Mouse (Mus musculus): ENCODE data around the gene Elk3.

Elk3 gene

DNA sequence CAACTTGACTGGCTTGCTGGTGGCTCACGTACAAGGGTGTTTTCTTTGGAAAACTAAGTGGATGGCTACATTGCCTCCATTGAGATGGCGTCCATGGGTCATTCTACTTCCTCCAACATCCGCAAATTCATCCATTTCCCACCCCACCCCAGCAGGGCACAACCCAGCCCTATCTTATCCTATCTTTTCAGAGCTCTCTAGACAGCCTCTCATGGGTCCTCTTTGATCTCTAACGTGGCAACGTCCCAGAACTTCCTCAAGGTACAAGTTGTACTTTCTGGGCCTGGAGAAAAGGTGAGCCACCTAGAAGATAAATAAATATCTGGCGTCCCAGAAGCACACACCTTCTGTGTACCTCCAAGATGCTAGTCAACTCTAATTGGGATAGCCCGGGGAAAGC lies 17.3 kb downstream of the Elk3 start:
- DNase-seq (ENCODE audit: low spot score), result no peak

DNA sequence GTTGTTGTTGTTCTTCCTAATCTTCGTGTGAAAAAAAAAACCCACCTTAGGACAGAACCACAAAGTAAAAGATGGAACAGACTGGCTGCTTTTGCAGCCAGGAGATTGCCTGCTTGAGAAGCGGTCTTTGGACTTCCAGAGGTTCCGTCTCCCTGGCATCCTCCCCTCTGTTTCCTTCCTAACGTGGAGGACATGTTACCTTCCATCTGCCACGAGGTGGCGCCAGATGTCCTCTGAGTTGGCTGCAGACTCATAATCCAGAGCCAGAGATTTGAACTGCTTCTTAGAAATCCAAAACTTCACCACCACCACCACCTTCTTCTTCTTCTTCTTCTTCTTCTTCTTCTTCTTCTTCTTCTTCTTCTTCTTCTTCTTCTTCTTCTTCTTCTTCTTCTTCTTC lies 19.1 kb downstream of the Elk3 start:
- peak; percentile 47 for DNase-seq (ENCODE audit: low spot score)

DNA sequence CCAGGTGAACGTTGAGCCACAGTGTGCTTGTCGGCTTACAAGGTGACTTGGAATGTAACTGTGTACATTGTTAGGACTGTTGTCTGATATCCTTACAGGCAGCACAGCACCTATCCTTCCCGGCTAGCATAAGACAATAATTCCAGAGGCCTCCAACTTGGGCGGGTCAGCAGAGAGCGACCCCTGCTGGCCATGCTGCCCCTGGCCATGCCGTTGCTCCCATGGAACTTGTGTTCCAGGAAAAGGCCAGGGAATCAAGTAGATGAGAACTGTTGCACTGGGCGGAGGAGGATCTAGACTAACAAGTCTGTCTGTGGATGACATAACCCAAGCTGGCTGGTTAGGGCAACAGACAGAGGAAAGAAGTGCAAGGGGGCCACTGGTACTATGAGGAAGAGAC lies 19.6 kb downstream of the Elk3 start:
- DNase-seq (ENCODE audit: low spot score), result no peak

DNA sequence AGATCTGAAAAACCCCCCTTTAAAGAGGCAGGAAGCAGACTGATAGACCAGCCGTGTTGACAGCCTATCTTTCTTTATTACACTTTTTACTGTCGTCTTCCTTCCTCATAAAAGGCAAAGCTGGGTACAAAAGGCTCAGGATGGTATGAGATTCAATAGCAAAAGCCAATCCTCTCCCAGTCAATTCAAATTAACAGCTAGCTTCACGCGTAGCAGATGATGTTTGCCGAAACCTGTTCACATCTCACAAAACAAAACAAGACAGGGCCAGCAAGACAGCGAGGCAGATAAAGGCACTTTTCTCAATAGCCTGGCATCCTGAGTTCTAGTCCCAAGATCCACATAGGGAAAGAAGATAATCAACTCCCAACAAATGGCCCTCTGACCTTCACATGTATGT lies 21.5 kb downstream of the Elk3 start:
- DNase-seq (ENCODE audit: low spot score), result no peak

DNA sequence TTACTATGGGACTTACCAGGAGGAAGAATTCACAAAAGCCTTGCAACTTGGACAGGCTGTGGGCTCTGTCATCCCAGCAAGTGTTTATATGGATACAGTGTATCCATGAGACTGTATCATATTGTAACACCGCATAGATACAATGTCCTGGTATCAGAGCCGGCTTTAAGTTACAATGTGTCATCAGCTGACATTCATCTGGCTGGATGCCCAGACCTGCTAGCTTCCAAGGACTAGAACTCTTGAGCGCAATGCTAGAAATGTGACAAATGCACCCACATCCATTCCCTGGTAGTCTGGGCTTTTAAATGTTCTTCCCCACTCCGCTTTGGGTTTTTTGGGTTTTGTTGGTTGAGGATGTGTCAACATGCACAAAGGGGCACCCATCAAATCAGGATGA lies 22.6 kb downstream of the Elk3 start:
- DNase-seq (ENCODE audit: low spot score), result no peak

DNA sequence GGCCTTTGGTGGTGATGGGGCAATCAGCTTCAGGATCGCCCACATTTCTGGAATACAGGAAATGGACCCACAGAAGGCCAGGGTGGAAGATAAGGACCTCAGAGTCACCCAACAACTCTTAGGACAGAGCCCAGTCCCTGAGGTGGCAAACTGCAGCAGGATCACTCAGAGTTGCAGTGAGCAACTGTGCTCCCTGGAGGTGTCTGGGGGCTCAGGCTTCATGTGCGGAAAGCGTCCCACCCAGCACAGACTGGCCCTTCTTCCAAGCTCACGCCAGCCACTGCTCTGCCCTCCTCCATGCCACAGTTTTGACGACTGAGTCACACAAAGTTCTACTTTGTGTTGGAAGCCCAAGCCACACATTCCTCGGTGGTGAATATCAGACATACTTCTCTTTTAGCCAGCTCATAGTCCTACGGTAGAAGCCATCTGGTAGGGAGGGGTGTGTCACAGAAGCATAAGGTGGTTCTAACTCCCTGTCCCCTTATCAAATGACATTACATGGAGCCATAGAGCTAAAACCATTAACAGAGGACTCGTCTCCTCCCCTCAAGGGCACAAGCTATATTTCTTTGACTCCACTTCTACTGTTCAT lies 23.3 kb downstream of the Elk3 start:
- no peak for DNase-seq (ENCODE audit: low spot score)

DNA sequence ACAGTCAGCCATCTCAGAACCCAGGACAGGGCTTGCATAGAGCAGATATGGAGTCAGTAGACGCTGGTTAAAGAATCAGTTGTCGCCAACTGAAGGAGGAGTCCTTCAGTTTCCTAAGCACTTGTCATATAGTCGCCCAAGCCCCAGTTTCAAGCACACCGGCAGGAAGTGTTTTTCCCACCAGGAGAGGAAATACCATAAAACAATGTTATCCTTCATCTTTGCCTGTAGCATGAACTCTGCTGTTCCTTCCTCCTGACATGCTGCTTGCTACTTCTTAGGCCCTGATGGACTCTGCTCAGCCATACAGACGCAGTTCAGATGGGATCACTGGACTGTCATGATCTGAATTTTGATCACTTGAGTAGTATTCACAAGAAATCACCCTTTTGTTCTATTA lies 25.4 kb downstream of the Elk3 start:
- no peak for DNase-seq (ENCODE audit: low spot score)

DNA sequence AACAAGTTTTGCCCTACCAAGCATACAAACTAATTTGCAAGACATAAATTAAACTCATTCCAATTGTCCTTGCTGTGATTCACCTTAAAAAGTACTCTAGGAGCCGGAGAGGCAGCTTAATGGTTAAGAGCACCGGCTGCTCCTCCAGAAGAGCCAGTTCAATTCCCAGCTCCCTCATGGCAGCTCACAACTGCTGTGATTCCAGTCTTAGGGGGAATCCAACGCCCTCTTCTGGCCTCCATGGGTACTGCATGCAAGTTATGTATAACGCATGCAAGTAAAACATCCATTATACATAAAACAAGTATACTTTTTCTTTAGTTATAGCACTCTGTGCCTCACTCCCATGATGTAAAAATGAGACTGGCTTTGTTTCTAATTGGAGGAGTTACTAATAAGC lies 27.7 kb downstream of the Elk3 start:
- no peak for DNase-seq (ENCODE audit: low spot score)

DNA sequence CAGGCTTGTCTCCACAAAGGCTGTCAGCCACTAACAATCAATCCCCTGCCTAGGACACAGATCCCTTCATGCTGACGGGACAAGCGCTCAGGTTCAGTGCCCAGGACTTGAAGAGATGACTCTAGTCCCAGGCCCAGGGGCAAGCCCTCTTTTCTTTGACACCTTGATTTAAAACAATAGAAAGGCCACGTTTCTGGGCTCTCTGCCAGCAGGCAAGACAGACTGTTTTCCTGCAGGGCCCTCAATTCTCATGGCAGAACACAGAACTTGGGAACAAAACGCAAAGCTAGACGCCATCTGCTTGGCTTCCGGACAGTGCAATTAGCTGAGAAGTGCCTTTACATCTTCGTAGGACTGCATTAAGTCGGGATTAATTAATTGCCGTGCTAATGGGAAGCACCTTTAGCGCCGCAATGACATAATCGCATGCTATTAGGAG lies 28.4 kb downstream of the Elk3 start:
- DNase-seq (ENCODE audit: low spot score), result no peak

DNA sequence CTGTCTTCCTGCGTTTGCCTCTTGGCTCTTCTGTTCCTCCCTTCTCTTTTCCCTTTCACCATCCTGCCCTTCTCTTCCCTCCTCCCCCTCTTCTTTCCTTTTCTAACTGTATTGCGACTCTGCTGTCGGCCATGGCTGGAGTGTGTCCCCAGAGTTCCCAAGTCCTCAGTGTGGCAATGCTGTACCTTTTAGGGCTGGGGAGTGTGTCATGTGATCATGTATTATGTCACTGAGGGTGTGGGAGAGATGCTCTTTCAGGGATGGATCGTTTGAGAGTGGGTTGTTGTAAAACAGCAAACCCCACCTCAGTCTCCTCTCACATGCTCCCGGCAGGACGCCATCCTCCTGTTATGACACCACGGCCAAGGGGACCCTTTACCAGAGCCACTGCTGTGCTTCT lies 29.8 kb downstream of the Elk3 start:
- DNase-seq (ENCODE audit: low spot score), result no peak

DNA sequence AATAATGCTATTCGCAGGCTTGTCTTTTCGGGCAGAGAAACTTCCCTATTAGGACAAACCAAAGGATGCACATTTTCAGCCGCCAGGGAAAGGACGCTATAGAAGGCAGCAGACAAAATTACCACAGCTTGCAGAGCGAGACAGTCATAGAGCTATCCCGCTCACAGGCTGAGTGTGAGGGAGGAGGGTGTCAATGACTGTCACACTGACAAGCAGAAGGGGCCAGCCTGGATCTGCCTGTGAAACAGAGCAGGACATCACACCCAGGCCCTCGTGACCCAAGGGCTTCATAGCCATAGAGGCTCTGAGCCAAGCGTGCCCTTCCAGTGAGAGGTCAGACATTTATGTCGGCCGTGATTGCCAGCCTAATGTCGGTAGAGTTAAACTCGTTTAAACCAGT lies 30.3 kb downstream of the Elk3 start:
- DNase-seq (ENCODE audit: low spot score), result no peak

DNA sequence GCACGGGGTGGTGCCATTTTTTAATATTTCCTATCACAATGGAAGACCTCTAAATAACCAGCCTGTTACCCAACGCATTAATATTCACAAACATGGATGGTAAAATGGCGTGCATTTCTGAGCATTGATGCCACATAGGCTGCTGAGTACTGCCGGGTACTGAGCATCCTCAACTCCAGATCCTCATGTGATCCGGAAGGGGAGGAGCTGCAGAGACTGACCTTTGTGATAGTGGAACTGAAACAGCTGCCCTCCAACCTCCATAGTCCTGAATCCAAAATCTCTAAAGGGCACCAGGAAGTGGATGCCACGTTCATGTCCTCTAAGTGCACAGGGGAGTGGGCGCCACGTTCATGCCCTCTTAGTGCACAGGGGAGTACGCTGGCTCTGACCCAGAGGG lies 31.9 kb downstream of the Elk3 start:
- DNase-seq (ENCODE audit: low spot score), result no peak

DNA sequence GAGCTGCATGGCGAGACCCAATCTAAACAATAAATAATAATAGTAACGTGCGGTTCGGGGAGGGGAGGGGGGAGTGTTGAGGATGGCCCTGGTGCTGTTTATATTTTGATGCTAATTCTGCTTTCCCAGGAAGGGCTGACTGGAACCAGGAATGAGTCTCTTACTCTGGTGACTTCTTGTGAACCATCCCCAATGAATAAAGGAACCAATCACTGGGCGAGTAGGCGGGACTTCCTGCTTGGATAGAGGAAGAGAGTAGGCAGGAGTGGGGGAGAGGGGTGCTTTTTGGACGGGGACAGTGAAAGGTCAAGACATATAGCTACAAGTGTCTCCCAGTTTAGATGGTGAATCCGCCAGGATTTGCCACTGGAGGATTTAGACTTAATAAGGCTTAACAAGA lies 32.6 kb downstream of the Elk3 start:
- DNase-seq (ENCODE audit: low spot score), result no peak

DNA sequence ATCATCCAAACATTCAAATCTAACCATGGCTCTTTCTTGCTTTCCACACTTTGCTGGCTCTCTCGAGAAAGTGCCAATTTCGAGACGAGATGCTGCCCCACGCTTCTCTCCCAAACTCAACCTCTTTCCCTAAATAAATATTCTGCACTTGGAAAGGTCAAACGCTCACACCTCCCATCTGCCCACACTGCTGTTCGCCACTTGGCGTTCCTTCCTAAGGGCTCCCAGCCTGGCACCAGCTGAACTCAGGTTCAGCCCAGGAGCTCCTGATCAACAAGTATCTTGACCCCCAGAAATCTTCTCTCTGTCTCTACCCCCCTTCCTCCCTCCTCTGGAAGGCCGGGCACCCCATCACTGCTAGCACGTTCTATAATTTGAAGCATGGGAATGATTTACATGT lies 34.1 kb downstream of the Elk3 start:
- DNase-seq (ENCODE audit: low spot score), result no peak

DNA sequence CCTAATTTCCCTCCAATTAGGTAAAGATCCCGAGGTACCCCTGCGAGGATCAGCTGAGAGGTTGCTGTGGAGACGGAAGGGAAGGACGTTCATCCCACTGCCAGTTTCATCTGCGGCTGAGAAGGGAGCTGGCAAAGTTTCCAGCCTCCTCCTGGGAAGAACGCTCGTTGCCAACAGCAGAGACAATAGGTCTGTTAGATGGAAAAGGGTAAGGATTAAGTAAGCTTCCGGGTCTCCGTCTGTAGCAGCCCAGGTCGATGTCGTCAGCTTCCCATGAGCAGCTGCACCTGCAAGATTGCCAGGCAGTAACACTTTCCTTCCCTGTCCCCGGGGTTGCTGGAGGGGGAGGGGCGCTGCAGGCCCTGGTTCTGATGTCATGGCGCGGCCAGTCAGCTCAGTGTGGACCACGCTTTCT lies 34.6 kb downstream of the Elk3 start:
- no peak for DNase-seq (ENCODE audit: low spot score)

DNA sequence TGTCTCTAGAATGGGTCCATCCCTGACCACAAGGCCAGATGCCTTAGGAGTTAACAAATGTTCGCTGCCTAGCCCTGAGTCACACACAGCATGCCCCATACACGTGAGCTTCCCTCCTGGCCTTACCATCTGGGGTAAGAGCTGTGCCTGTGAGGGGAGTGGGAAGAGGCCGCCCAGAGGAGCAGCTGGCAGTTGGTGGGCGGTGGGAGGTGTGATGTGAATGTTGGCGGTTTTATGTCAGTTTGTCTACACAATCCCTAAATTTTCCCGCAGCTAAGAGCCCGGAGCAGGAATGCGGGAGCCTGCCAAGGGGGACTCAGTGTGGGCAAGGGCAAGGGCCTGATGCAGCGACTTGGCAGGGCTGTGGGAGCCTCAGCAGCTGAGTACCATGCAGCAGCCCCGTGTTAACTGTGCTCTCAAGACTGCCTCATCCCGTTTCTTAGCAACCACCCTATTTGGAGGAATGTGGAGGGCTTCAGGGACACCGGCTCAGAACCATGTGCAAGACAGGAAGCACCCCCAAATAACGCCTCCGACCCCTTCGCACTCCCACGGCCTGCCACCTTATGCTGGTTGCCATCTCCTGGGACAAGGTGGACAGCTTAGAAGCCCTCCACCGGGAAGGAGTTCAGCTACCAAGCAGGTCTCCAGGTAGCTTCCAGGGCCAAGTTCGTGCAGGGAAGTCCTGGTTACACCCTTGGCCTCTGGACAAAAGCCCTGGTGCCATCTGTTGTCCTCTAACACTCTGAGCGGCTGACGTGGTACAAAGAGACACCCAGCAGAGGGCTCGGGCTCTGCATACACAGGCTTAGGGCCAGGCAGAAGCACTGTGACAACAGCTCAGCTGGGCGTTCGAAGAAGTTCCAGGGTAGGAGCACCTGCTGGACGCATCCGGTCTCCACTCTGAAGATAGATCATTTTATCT lies 35.5 kb downstream of the Elk3 start:
- DNase-seq (ENCODE audit: low spot score), result no peak

DNA sequence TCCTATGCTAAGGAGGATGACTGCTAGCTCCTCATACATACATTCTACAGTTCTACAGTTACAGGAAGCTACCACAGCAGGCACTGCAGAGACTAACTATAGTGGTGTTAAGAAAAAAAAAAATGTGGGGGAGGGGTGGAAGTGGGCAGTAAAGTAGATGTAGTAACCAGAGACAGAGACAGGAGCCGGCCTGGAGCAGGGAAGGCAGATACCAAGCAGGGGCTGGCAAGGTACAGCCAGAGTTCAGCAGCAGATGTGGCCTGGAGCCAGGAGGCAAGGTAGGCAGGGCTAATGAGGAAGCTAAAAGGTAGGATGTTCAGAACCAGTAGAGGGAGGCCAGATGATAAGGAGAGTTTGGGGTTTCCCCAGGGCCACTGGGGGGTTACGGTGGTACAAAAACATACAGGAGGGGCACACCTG lies 36.6 kb downstream of the Elk3 start:
- no peak for DNase-seq (ENCODE audit: low spot score)

DNA sequence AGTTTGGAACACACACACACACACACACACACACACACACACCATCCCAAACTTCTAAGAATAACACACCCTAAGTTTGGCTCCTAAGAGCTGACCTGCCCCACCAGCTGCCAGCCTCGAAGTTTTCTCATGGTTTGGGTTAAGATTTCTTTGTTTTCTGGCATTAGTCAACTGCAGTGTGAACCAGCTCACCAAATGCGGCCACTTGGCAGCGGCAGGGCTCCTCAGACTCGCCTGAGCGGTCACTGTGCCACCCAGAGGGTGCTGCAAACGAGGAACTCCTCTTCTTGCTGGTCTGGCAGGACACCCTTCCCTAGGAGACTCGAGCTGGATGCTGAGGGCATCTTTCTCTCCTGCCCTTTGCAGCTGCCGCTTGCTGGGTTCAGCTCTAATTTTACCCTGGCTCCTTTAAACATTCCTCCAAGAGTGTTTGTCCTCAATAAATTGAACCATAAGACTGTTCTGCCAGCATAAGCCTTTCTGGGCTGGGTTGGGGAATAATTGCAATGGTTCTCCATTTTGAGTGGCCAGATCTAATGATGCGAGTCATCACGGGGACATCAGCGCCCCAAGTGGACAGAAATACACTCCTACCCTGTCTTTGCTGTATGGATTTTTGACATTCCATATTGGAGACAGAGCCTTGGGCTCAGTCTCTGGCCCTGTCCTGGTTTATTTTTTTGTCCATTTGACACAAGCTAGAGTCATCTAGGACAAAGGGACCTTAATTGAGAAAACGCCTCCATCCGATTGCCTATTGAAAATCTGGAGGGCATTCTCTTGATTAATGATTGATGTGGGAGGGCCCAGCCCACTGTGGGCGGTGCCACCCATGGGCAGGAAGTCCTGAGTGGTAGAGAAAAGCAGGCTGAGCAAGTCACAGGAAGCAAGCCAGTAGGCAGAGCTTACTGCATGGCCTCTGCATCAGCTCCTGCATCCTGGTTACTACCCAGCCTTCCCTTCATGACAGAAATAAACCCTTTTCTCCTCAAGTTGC lies 37.7 kb downstream of the Elk3 start:
- DNase-seq (ENCODE audit: low spot score), result no peak

DNA sequence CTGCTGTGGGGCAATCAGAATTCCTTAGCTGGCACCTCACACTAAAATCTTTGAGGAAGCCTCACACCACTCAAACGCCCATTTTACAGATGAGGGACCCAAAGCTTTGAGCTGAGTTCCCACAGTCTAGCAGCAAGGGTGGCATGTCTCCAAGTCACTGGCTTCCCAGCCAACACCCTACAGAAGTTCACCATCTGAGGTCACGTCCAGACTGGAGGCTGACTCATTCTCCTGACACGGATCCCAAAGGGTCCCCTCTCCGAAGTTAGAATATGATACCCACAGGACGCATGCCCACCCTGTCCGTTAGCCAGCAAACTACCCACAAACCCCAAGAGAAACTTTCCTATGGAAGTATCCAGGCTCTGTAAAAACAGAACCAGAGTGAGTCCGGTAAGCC lies 39.1 kb downstream of the Elk3 start:
- no peak for DNase-seq (ENCODE audit: low spot score)

DNA sequence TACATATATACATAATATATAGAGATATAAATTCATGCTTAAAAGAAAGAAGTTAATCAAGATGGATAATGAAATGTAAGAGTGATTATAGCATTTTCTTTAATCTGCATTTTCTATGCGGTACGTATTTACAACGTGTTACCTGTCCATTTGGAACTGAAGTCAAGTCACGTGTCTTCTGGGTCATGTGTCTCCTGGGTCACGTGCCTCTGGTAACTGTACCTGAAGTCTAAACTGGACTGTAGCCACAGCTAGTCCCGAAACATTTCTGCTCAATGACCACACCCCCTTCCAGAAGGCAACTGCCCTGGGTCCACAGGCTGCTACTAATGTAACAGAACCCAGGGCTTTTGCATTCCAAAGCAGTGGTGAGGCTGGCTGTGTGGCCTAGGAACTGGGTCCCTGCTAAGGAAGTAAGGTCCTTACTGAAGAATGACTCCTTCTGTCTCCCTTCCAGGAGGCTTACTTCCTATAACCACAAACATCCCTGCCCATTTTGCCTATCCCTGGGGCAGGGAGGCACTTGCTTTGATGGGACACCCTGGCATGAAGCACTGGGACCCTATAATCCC lies 40.0 kb downstream of the Elk3 start:
- no peak for DNase-seq (ENCODE audit: low spot score)

DNA sequence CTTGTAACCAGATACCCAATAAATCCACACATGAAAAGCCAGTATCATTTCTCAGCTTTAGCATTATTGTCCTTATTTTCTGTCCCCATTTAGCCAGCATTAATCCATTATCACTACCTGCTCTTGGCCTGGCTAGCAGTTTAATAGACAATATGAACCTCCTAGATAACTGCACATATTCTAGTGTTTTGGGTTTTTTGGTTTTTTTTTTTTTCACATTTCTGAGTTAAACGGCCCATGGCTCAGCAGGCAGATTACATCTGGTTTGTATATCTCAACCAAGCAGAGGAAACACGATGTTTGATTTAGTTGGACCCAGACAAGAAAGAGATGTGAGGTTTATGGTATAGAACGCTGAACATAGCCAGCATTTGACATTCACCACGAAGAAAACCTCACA lies 41.2 kb downstream of the Elk3 start:
- DNase-seq (ENCODE audit: low spot score), result no peak

DNA sequence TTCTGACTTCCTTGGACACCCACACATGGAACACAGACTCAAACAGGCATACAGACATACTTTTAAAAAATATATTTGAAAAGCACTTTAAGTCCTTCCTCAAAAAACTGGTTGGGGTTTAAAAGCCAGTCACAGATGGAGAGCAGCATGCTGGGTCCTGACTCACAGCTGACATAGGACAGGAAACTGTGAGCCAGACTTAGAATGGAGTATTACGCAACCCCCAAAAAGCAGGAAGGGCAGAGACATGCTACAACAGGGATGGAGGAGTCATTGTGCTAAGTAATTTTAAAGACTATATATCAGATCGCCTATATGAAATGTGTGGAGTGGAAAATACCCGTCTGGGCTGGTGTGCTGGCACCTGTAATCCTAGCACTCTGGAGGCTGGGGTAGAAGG lies 42.6 kb downstream of the Elk3 start:
- DNase-seq (ENCODE audit: low spot score), result no peak

Data from urinary bladder, postnatal 10 days (tissue).